Mouse (Mus musculus) embryonic facial prominence, embryonic 14.5 days (tissue): Measurements from ENCODE around the gene Grhl3. TPM values are rescaled to one million over a fixed set of nuclear protein-coding genes. Genes with fewer than 3 reads are reported as not detected.

Source experiments
- ATAC-seq: fragments of 200-750 bp; cut with Nextera tagmentation; 2 replicates; pipeline ENCODE4 v1.8.0; 2017; ENCODE audit warnings: low read depth, moderate number of reproducible peaks, moderate TSS enrichment
- DNase-seq: peaks from one replicate; pipeline ENCODE4 v3.0.0-alpha.2; 2015; ENCODE audit warnings: low spot score
- H3K27ac ChIP-seq: fragments of 300-500 bp; sonication (generic); replicated peaks from 2 replicates; pipeline ENCODE4 v1.5.1; 2014; ENCODE audit warnings: low read depth, mild to moderate bottlenecking, low read length, moderate library complexity
- H3K27me3 ChIP-seq: fragments of 300-500 bp; sonication (generic); replicated peaks from 2 replicates; pipeline ENCODE4 v1.6.1; 2014; ENCODE audit warnings: low read length; ENCODE audit not compliant: control insufficient read depth, insufficient read depth
- H3K36me3 ChIP-seq: fragments of 300-500 bp; sonication (generic); 2 replicates; pipeline ENCODE4 v1.6.1; 2014; ENCODE audit warnings: low read length, mixed read lengths; ENCODE audit not compliant: control insufficient read depth, insufficient read depth
- H3K4me1 ChIP-seq: fragments of 300-500 bp; sonication (generic); 2 replicates; pipeline ENCODE4 v1.6.1; 2014; ENCODE audit warnings: antibody characterized with exemption, low read length; ENCODE audit not compliant: control insufficient read depth, insufficient read depth
- H3K4me2 ChIP-seq: fragments of 300-500 bp; sonication (generic); 2 replicates; pipeline ENCODE4 v1.6.1; 2014; ENCODE audit warnings: low read depth, mild to moderate bottlenecking, low read length, moderate library complexity, mixed read lengths
- H3K4me3 ChIP-seq: fragments of 300-500 bp; sonication (generic); 2 replicates; pipeline ENCODE4 v1.5.1; 2014; ENCODE audit warnings: low read depth, mild to moderate bottlenecking, low read length
- H3K9ac ChIP-seq: fragments of 300-500 bp; sonication (generic); 2 replicates; pipeline ENCODE4 v1.6.1; 2014; ENCODE audit warnings: low read depth, mild to moderate bottlenecking, low read length, moderate library complexity, mixed read lengths
- H3K9me3 ChIP-seq: fragments of 300-500 bp; sonication (generic); 2 replicates; pipeline ENCODE4 v1.6.1; 2016; ENCODE audit warnings: low read length; ENCODE audit not compliant: control insufficient read depth
- WGBS: fragments of 180-500 bp; shearing (Covaris S2); extraction: QIAGEN DNeasy Blood & Tissue Kit; methylation state at CpG from one replicate; pipeline ENCODE4 v1.1.7; 2014; 5-methylcytosine and 5-hydroxymethylcytosine counted together
- polyA plus RNA-seq: library from polyadenylated mRNA; unstranded; fragments of >200 nt; fragmentation: Nextera tagmentation; extraction: Ambion mirVana; gene quantifications from 2 replicates; pipeline ENCODE4 v1.2.1, GENCODE M21; 2014

The Grhl3 gene
- polyA plus RNA-seq, 1 experiment from 2014 or later = 13.3 TPM

DNA sequence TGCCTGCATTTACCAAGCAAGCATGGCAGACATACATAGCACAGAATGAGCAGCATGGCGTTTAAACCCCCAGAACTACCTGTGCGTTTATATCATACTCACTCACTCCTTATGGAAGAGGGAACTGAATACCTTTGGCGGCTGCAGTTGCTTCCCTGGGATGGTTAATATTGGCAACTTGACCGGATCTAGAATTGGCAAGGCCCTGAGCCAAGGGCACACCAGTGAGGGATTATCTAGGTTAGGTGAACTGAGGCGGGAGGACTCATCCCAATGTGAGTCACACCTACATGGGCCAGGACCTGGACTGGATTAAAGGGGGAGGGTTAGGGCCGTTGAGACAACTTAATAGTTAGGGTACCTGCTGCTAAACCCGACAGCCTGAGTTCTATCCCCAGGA is 32.8 kb upstream of the Grhl3 start:
- no peak overlapping the region for H3K27ac ChIP-seq
- H3K36me3 ChIP-seq = no peaks in the 10 kb centered on the region
- no peak overlapping the region for H3K9ac ChIP-seq
- H3K9me3 ChIP-seq = peaks cover 18% of the 10 kb centered on the region
- H3K4me3 ChIP-seq = no peak overlapping the region
- H3K4me1 ChIP-seq = no peaks in the 10 kb centered on the region
- no peak for ATAC-seq
- no peak for DNase-seq
- WGBS = 79% methylated on average over 7 of the region's 7 CpGs
- no peak overlapping the region for H3K4me2 ChIP-seq
- no peaks in the 10 kb centered on the region for H3K27me3 ChIP-seq

DNA sequence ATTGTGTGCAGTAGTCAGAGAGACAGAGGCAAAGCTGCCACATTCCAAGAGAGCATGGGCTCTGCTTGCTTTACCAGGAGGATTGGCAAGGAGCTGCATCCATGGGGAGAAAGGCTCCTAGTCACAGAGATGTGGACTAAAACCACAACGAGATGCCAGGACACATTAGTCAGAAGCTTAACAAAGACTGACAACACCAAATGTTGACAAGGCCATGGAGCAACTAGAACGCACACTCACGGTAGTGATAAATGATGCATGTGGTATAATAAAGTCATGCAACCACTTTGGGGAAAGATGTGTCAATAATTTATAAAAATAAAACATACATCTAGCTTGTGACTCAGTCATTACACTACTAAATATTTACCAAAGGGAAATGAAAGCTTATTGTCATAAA is 28.1 kb upstream of the Grhl3 start:
- Histone ChIP-seq H3K4me2 (no peak overlapping the region), H3K27me3 (no peaks in the 10 kb centered on the region), H3K36me3 (no peaks in the 10 kb centered on the region), H3K27ac (no peak overlapping the region), H3K9me3 (peaks cover 5% of the 10 kb centered on the region; the same call in 1 of the 2 replicates), H3K4me1 (peaks cover under 1% of the 10 kb centered on the region; the same call in 1 of the 2 replicates), H3K9ac (no peak overlapping the region), H3K4me3 (no peak overlapping the region)
- ATAC-seq (no peak), DNase-seq (no peak)
- WGBS = 87% methylated on average over 3 of the region's 3 CpGs

DNA sequence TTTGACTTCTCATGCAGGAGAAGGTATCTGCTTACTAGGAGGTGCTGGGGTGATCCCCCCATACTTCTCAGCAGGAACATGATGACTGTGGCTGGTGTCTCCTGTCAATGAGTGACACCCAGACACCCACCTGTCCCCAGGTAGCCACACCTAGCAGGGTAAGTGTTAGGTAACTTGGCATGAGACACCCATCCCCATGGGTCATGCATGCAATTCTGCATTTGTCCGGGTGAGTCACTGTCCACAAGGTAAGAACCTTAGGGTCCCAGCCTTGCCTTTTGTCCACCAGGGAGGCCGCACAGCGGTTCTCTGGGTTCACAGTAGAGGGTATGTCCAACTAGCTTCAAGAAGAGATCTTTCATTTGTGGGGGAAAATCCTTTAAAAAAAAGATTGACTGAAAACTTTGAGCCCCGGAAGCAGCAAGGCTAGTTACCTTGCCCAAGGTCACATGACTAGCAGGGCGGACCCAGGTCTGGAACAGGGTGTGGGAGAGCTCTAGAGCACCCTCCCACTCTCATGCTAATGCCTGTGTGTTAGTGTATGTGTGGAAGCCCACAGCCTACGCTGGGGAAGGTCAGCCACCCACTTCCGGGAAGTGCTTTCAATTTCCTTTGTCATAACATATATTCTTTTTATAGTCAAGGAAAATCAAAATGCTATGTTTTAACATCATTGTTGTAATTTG is 26.2 kb upstream of the Grhl3 start:
- DNase-seq (no peak), ATAC-seq (no peak)
- peaks cover 5% of the 10 kb centered on the region; the same call in 1 of the 2 replicates for H3K9me3 ChIP-seq
- H3K36me3 ChIP-seq = no peaks in the 10 kb centered on the region
- no peaks in the 10 kb centered on the region for H3K27me3 ChIP-seq
- 72% methylated on average over 7 of the region's 7 CpGs for WGBS
- H3K4me3 ChIP-seq = no peak overlapping the region
- H3K4me1 ChIP-seq = peaks cover 8% of the 10 kb centered on the region
- H3K9ac ChIP-seq = no peak overlapping the region
- no peak overlapping the region for H3K27ac ChIP-seq
- H3K4me2 ChIP-seq = no peak overlapping the region

DNA sequence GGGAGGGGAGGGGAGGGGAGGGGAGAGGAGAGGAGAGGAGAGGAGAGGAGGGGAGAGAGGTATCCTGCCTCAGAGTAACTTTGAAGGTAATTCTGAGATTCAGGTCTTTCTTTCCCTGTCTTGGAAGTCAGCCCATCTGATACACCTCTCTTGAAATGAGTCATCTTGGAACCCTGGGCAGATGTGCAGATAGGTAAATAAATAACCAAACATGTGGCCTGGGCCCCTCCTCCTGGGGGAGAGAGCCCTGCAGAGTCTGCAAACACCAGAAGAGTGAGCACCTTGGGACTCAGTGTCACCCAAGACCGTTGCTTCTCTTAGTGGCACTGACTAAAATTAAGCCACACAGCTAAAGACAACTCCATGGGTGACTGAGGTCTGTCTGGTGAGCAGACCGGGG is 25.6 kb upstream of the Grhl3 start:
- ATAC-seq (no peak), DNase-seq (peak; percentile 15)
- Histone ChIP-seq H3K4me2 (no peak overlapping the region), H3K36me3 (no peaks in the 10 kb centered on the region), H3K27ac (no peak overlapping the region), H3K4me3 (no peak overlapping the region), H3K9ac (no peak overlapping the region), H3K9me3 (peaks cover 5% of the 10 kb centered on the region; the same call in 1 of the 2 replicates), H3K27me3 (no peaks in the 10 kb centered on the region), H3K4me1 (peaks cover 8% of the 10 kb centered on the region)
- 80% methylated on average over 1 of the region's 2 CpGs for WGBS

DNA sequence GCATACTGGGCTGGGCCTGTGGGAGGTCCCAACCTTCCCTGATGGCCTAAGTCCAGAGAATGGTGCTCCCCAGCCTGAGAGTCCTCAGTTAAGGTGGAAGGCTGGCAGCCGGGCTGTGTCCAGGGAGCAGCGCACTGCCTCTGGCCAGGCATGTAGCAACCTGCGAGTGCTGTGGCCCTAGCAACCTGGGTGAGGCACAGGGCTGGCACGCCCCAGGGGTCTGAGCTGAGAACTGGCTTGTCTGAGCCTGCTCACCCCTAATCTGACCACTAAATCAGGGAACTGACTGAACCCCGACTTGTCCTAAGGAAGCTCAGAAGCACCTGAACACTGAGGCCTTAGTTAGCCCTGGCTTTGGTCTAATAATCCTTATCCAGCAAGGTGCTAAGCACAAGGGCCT is 24.1 kb upstream of the Grhl3 start:
- Histone ChIP-seq H3K9me3 (peaks cover 13% of the 10 kb centered on the region; the same call in 1 of the 2 replicates), H3K36me3 (no peaks in the 10 kb centered on the region), H3K27ac (no peak overlapping the region), H3K27me3 (no peaks in the 10 kb centered on the region), H3K4me3 (no peak overlapping the region), H3K4me1 (peaks cover 8% of the 10 kb centered on the region), H3K4me2 (no peak overlapping the region), H3K9ac (no peak overlapping the region)
- ATAC-seq = no peak
- WGBS = 87% methylated on average over 5 of the region's 5 CpGs
- DNase-seq = no peak

DNA sequence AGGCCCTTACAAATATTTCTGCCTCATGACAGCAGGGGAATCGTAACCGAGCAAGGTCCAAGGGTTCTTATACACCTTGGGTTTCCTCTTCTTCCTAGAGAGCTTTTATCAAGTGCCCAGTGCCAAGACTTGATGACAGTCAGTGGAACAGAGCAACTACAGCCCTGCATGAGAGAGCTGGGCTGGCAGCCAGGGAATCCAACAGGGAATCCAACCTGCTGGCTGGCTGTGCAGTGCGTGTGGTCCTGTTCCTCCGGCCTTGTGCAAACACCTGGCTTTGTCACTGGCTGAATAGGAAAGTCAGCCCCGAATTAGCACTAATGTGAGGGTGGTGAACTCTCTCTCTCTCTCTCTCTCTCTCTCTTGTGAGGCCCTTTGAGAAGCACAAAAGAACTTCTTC is 22.5 kb upstream of the Grhl3 start:
- H3K27me3 ChIP-seq = no peaks in the 10 kb centered on the region
- no peak overlapping the region for H3K4me3 ChIP-seq
- peaks cover 7% of the 10 kb centered on the region; the same call in 1 of the 2 replicates for H3K9me3 ChIP-seq
- WGBS = 31% methylated on average over 5 of the region's 5 CpGs
- peak overlapping the region; percentile 31; the same call in 1 of the 2 replicates for H3K27ac ChIP-seq
- DNase-seq = peak; percentile 86
- no peak overlapping the region for H3K4me2 ChIP-seq
- H3K4me1 ChIP-seq = peaks cover 12% of the 10 kb centered on the region
- H3K36me3 ChIP-seq = no peaks in the 10 kb centered on the region
- no peak overlapping the region for H3K9ac ChIP-seq
- peak; percentile 83 for ATAC-seq

DNA sequence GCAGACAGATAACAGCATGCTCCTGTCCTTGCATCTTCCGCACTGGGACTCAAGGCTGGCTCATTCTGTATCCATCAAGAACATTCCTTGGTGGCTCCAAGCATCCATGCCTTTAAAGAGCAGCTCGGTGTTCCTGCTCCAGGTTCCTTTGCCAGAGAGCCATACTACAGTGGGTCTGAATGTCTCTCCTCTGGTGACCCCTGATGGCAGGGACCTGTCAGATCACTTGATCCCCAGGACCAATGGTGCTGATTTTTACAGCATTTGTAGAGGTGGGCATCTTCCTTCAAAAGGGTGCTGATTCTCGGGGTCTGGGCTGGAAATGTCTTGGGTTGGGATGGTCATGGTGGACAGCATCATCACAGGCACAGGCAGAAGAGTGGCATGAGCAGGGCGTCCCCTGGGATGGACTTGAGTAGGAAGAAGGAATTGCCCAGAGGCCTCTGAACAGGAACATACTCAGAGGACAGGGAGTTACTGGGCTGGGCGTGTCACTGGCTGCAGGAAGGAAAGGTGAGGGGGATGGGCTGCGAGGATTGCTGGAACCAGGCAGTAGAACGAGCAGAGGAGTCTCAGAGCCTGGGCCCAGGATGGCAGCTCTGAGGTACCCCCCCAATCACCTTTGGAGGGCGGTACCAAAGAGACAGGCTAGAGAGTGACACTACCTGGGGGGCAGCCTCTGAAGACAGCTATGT is 18.3 kb upstream of the Grhl3 start:
- ATAC-seq (no peak), DNase-seq (no peak)
- H3K27ac ChIP-seq = no peak overlapping the region
- H3K9ac ChIP-seq = no peak overlapping the region
- H3K27me3 ChIP-seq = no peaks in the 10 kb centered on the region
- peaks cover 18% of the 10 kb centered on the region for H3K4me1 ChIP-seq
- no peak overlapping the region for H3K4me2 ChIP-seq
- no peak overlapping the region for H3K4me3 ChIP-seq
- peaks cover 7% of the 10 kb centered on the region; the same call in 1 of the 2 replicates for H3K9me3 ChIP-seq
- no peaks in the 10 kb centered on the region for H3K36me3 ChIP-seq
- WGBS = 56% methylated on average over 8 of the region's 8 CpGs

DNA sequence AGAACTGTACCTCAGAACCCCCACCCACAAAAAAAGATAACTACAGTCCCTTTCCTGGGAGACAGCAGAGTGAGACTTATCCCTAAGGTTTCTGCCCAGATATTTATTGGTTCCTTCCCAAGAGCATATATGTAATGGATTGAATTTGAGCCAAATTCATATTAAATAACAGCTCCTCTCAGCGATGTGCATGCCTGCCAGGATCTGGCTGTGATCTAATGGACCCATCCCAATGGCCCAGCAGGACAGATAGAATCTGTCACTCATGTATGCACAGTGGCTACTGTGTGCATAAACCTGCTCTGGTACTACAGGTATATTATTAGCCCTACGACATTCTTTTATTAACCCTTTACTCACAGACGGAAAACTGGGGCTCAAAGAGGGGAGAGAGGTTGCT is 17.7 kb upstream of the Grhl3 start:
- H3K9ac ChIP-seq = no peak overlapping the region
- no peaks in the 10 kb centered on the region for H3K36me3 ChIP-seq
- no peak for DNase-seq
- H3K27me3 ChIP-seq = no peaks in the 10 kb centered on the region
- peaks cover 13% of the 10 kb centered on the region for H3K4me1 ChIP-seq
- H3K27ac ChIP-seq = no peak overlapping the region
- no peak overlapping the region for H3K4me3 ChIP-seq
- ATAC-seq = no peak
- 40% methylated on average over 3 of the region's 3 CpGs for WGBS
- peaks cover 7% of the 10 kb centered on the region; the same call in 1 of the 2 replicates for H3K9me3 ChIP-seq
- no peak overlapping the region for H3K4me2 ChIP-seq
